Comparison of ENCODE assay signal across 16 mouse cellular contexts in the genomic region with DNA sequence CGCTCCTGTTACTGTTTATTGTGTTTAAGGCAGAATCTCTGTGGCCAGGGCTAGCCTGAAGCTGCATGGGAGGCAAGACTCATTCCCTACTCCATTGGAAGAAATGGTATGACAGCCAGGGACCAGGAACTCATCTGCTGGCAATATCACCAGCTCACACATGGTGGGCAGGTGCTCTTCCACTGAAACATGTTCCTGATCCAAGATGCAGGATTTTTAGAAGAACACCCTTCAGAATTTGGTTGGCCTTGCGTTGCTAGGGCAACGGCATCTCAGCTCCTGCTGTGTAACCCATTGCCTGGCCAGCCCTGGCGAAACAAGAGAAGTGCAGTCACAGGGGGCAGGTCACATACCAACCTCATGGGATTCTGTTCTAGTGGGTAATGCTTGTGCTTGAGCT. TPM values are rescaled to one million over a fixed set of nuclear protein-coding genes. Genes with fewer than 3 reads are reported as not detected.
DNase-seq lines count a peak whose midpoint lies in the region; ATAC-seq lines count a peak whose summit lies in the region.
"Had no signal": no experiment of that assay in that cellular context is flagged by ENCODE, and none has a peak within 500 bp of the region (broad histone marks: within the 10 kb centered on the region; RNA-seq: fewer than 3 reads in every experiment).

No protein-coding gene starts in this region.

- no peak overlapping the region for H3K4me3 ChIP-seq in forebrain, embryonic 11.5 days (ENCODE audit: low read depth, low read length)
- H3K4me3 ChIP-seq in forebrain, embryonic 14.5 days (ENCODE audit: low read depth, low read length), result no peak overlapping the region
- no peak overlapping the region for H3K4me3 ChIP-seq in midbrain, embryonic 11.5 days (ENCODE audit: low read depth, low read length)
- no peak overlapping the region for H3K4me3 ChIP-seq in midbrain, embryonic 14.5 days (replicated peaks; ENCODE audit: low read depth, low read length)
- H3K4me3 ChIP-seq: embryonic facial prominence, embryonic 12.5 days; midbrain, embryonic 12.5 days; stomach, embryonic 15.5 days had no signal

- 0 out of 2 replicates have a peak overlapping the region, but pooled peaks have one; percentile 10 for H3K9ac ChIP-seq in forebrain, embryonic 11.5 days (ENCODE audit: low read length)
- H3K9ac ChIP-seq in forebrain, embryonic 14.5 days (ENCODE audit: low read length), result no peak overlapping the region
- H3K9ac ChIP-seq in midbrain, embryonic 11.5 days (ENCODE audit: low read length), result no peak overlapping the region
- H3K9ac ChIP-seq in midbrain, embryonic 14.5 days (replicated peaks; ENCODE audit: low read length), result no peak overlapping the region
- H3K9ac ChIP-seq: liver, embryonic 14.5 days; midbrain, embryonic 12.5 days; stomach, embryonic 15.5 days had no signal

- H3K9me3 ChIP-seq in forebrain, embryonic 11.5 days (ENCODE audit: control insufficient read depth, low read length), result no peaks in the 10 kb centered on the region
- no peaks in the 10 kb centered on the region for H3K9me3 ChIP-seq in forebrain, embryonic 14.5 days (replicated peaks; ENCODE audit: control insufficient read depth, low read length)
- no peaks in the 10 kb centered on the region for H3K9me3 ChIP-seq in midbrain, embryonic 11.5 days (ENCODE audit: control insufficient read depth, low read length)
- H3K9me3 ChIP-seq in midbrain, embryonic 14.5 days (ENCODE audit: control insufficient read depth, low read length), result no peaks in the 10 kb centered on the region
- H3K9me3 ChIP-seq: embryonic facial prominence, embryonic 12.5 days; midbrain, embryonic 12.5 days; stomach, embryonic 15.5 days had no signal

- ATAC-seq in forebrain, embryonic 11.5 days (replicated peaks; ENCODE audit: low FRiP score), result no peak
- ATAC-seq in forebrain, embryonic 14.5 days, result no peak
- ATAC-seq in midbrain, embryonic 11.5 days (ENCODE audit: low FRiP score), result no peak
- ATAC-seq in midbrain, embryonic 14.5 days (ENCODE audit: low FRiP score, low TSS enrichment), result no peak

- no peak overlapping the region for H3K4me2 ChIP-seq in forebrain, embryonic 11.5 days (ENCODE audit: low read depth, low read length, severe bottlenecking)
- no peak overlapping the region for H3K4me2 ChIP-seq in forebrain, embryonic 14.5 days (ENCODE audit: low read length)
- H3K4me2 ChIP-seq in midbrain, embryonic 11.5 days, result no peak overlapping the region
- H3K4me2 ChIP-seq in midbrain, embryonic 14.5 days (ENCODE audit: low read length), result no peak overlapping the region
- H3K4me2 ChIP-seq: embryonic facial prominence, embryonic 12.5 days; midbrain, embryonic 12.5 days; stomach, embryonic 15.5 days had no signal

- H3K27ac ChIP-seq in forebrain, embryonic 11.5 days (ENCODE audit: low read depth, low read length), result no peak overlapping the region
- H3K27ac ChIP-seq in forebrain, embryonic 14.5 days (ENCODE audit: low read depth, low read length), result no peak overlapping the region
- no peak overlapping the region for H3K27ac ChIP-seq in midbrain, embryonic 11.5 days (ENCODE audit: low read depth, low read length)
- H3K27ac ChIP-seq in midbrain, embryonic 14.5 days (replicated peaks; ENCODE audit: low read depth, low read length), result no peak overlapping the region
- H3K27ac ChIP-seq: embryonic facial prominence, embryonic 12.5 days; liver, embryonic 14.5 days; midbrain, embryonic 12.5 days; stomach, embryonic 15.5 days had no signal

- WGBS in forebrain, embryonic 11.5 days, result 56% methylated on average over 4 of the region's 4 CpGs
- WGBS in forebrain, embryonic 14.5 days, result 49% methylated on average over 4 of the region's 4 CpGs
- WGBS in midbrain, embryonic 11.5 days, result 51% methylated on average over 4 of the region's 4 CpGs
- WGBS in midbrain, embryonic 14.5 days, result 53% methylated on average over 4 of the region's 4 CpGs

- H3K4me1 ChIP-seq in forebrain, embryonic 11.5 days (replicated peaks; ENCODE audit: control insufficient read depth, insufficient read depth, low read length), result peaks cover 5% of the 10 kb centered on the region; the same call in 1 of the 2 replicates
- no peaks in the 10 kb centered on the region; the same call in 1 of the 2 replicates for H3K4me1 ChIP-seq in forebrain, embryonic 14.5 days (ENCODE audit: control insufficient read depth, insufficient read depth, low read length)
- H3K4me1 ChIP-seq in midbrain, embryonic 11.5 days (ENCODE audit: control insufficient read depth, insufficient read depth, low read length), result no peaks in the 10 kb centered on the region
- no peaks in the 10 kb centered on the region for H3K4me1 ChIP-seq in midbrain, embryonic 14.5 days (ENCODE audit: control insufficient read depth, insufficient read depth, low read length)

- no peaks in the 10 kb centered on the region for H3K36me3 ChIP-seq in forebrain, embryonic 11.5 days (ENCODE audit: control insufficient read depth, insufficient read depth, low read length)
- H3K36me3 ChIP-seq in forebrain, embryonic 14.5 days (ENCODE audit: control insufficient read depth, insufficient read depth, low read length), result no peaks in the 10 kb centered on the region
- H3K36me3 ChIP-seq in midbrain, embryonic 11.5 days (ENCODE audit: control insufficient read depth, insufficient read depth, low read length), result no peaks in the 10 kb centered on the region
- no peaks in the 10 kb centered on the region for H3K36me3 ChIP-seq in midbrain, embryonic 14.5 days (ENCODE audit: control insufficient read depth, insufficient read depth, low read length)
- H3K36me3 ChIP-seq: embryonic facial prominence, embryonic 12.5 days; midbrain, embryonic 12.5 days; stomach, embryonic 15.5 days had no signal

- no peaks in the 10 kb centered on the region for H3K27me3 ChIP-seq in forebrain, embryonic 11.5 days (ENCODE audit: control insufficient read depth, insufficient read depth, low read length)
- H3K27me3 ChIP-seq in forebrain, embryonic 14.5 days (replicated peaks; ENCODE audit: control insufficient read depth, insufficient read depth, low read length), result no peaks in the 10 kb centered on the region
- H3K27me3 ChIP-seq in midbrain, embryonic 11.5 days (ENCODE audit: control insufficient read depth, insufficient read depth, low read length), result no peaks in the 10 kb centered on the region
- H3K27me3 ChIP-seq in midbrain, embryonic 14.5 days (ENCODE audit: control insufficient read depth, insufficient read depth, low read length), result no peaks in the 10 kb centered on the region
- H3K27me3 ChIP-seq: embryonic facial prominence, embryonic 12.5 days; midbrain, embryonic 12.5 days; stomach, embryonic 15.5 days had no signal

- no peak for DNase-seq in forebrain, embryonic 11.5 days (ENCODE audit: low spot score)
- no peak for DNase-seq in forebrain, embryonic 14.5 days (ENCODE audit: low spot score)
- peak; percentile 75 for DNase-seq in midbrain, embryonic 11.5 days (ENCODE audit: low spot score, missing footprints)
- no peak for DNase-seq in midbrain, embryonic 14.5 days
- peak; percentile 67 to 69 for DNase-seq in cerebellum, postnatal 10 days
- no peak for DNase-seq in ovary, postnatal 14 days (ENCODE audit: low spot score)
- no peak for DNase-seq in kidney, adult 9 months
- no peak for DNase-seq in heart, adult 11 months
- DNase-seq: gastrocnemius, postnatal 36 days; kidney, adult 11 months; lung, postnatal 10 days had no signal

RNA-seq across cellular contexts. Expression of a gene that starts 5.8 kb away (rescaled TPM):
- 165 and 176 TPM in 2 replicates for polyA plus RNA-seq in forebrain, embryonic 11.5 days (2014; fragmentation: Nextera tagmentation; extraction: Ambion mirVana)
- polyA plus RNA-seq in forebrain, embryonic 14.5 days (2014; fragmentation: Nextera tagmentation; extraction: Ambion mirVana), result 177 and 182 TPM in 2 replicates
- 161 and 166 TPM in 2 replicates for polyA plus RNA-seq in midbrain, embryonic 11.5 days (2014; fragmentation: Nextera tagmentation; extraction: Ambion mirVana)
- polyA plus RNA-seq in midbrain, embryonic 14.5 days (2014; fragmentation: Nextera tagmentation; extraction: Ambion mirVana), result 149 and 178 TPM in 2 replicates

RNA-seq across cellular contexts. Expression of a gene that starts 13.1 kb away (rescaled TPM):
- polyA plus RNA-seq in forebrain, embryonic 11.5 days (2014; fragmentation: Nextera tagmentation; extraction: Ambion mirVana), result 0.43 and 0.44 TPM in 2 replicates
- polyA plus RNA-seq in forebrain, embryonic 14.5 days (2014; fragmentation: Nextera tagmentation; extraction: Ambion mirVana), result 0.60 and 0.89 TPM in 2 replicates
- 0.61 and 0.77 TPM in 2 replicates for polyA plus RNA-seq in midbrain, embryonic 11.5 days (2014; fragmentation: Nextera tagmentation; extraction: Ambion mirVana)
- polyA plus RNA-seq in midbrain, embryonic 14.5 days (2014; fragmentation: Nextera tagmentation; extraction: Ambion mirVana), result 0.40 and 0.96 TPM in 2 replicates
- polyA plus RNA-seq: heart, embryonic 14.5 days had no signal

RNA-seq across cellular contexts. Expression of a gene that starts 16.4 kb away (rescaled TPM):
- 9.0 and 13.4 TPM in 2 replicates for polyA plus RNA-seq in forebrain, embryonic 11.5 days (2014; fragmentation: Nextera tagmentation; extraction: Ambion mirVana)
- 7.3 and 11.3 TPM in 2 replicates for polyA plus RNA-seq in forebrain, embryonic 14.5 days (2014; fragmentation: Nextera tagmentation; extraction: Ambion mirVana)
- 10.9 and 12.4 TPM in 2 replicates for polyA plus RNA-seq in midbrain, embryonic 11.5 days (2014; fragmentation: Nextera tagmentation; extraction: Ambion mirVana)
- polyA plus RNA-seq in midbrain, embryonic 14.5 days (2014; fragmentation: Nextera tagmentation; extraction: Ambion mirVana), result 13.3 and 16.0 TPM in 2 replicates

RNA-seq across cellular contexts. Expression of a gene that starts 17.7 kb away (rescaled TPM):
- polyA plus RNA-seq in forebrain, embryonic 11.5 days (2014; fragmentation: Nextera tagmentation; extraction: Ambion mirVana), result 2,879 and 3,145 TPM in 2 replicates
- 2,846 and 4,258 TPM in 2 replicates for polyA plus RNA-seq in forebrain, embryonic 14.5 days (2014; fragmentation: Nextera tagmentation; extraction: Ambion mirVana)
- 2,833 and 3,086 TPM in 2 replicates for polyA plus RNA-seq in midbrain, embryonic 11.5 days (2014; fragmentation: Nextera tagmentation; extraction: Ambion mirVana)
- 2,701 and 2,857 TPM in 2 replicates for polyA plus RNA-seq in midbrain, embryonic 14.5 days (2014; fragmentation: Nextera tagmentation; extraction: Ambion mirVana)

RNA-seq across cellular contexts. Expression of a gene that starts 26.2 kb away (rescaled TPM):
- polyA plus RNA-seq in forebrain, embryonic 11.5 days (2014; fragmentation: Nextera tagmentation; extraction: Ambion mirVana), result 57.3 and 59.9 TPM in 2 replicates
- 33.9 and 50.8 TPM in 2 replicates for polyA plus RNA-seq in forebrain, embryonic 14.5 days (2014; fragmentation: Nextera tagmentation; extraction: Ambion mirVana)
- polyA plus RNA-seq in midbrain, embryonic 11.5 days (2014; fragmentation: Nextera tagmentation; extraction: Ambion mirVana), result 31.2 and 35.4 TPM in 2 replicates
- 46.5 and 54.0 TPM in 2 replicates for polyA plus RNA-seq in midbrain, embryonic 14.5 days (2014; fragmentation: Nextera tagmentation; extraction: Ambion mirVana)

Comparison
In these comparisons a context has a peak if more than half of its experiments do, and no peak if none do; other contexts are left out.
1. DNase-seq: peak in midbrain, embryonic 11.5 days (single experiment) and cerebellum, postnatal 10 days (2 of 2); none in forebrain, embryonic 11.5 days (single experiment), forebrain, embryonic 14.5 days (single experiment), midbrain, embryonic 14.5 days (single experiment), ovary, postnatal 14 days (single experiment), kidney, adult 9 months (single experiment) and heart, adult 11 months (single experiment).